Mouse (Mus musculus) layer of hippocampus, adult 9-10 months (tissue): ENCODE measurements around the gene Uqcc2.

ENCODE experiments used
- DNase-seq: peaks from one replicate; pipeline ENCODE4 v3.0.0; 2022; ENCODE audit warnings: low spot score

Gene Uqcc2

DNA sequence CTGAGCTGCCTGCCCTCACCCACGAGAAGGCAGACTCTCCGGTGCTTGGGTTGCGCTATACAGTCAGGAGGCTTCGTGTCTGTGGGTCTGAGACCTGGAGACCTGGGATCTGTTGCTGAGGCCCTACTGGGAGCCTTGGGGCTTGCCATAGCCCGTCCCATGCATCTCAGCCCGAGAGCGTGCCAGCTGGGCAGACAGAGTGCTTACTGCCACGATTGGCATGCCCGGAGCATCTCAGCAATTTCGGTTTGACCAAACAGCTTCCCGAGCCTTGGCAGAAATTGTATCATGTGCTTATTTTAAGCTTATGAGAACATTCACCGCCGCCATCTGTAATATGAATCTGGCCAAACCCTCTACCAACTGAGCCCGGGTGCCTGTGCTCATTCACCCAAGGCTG is 20.5 kb upstream of the Uqcc2 start:
- DNase-seq: no peak

- no peak for DNase-seq
These were observed 20.1 kb upstream of the Uqcc2 start for GRCm38 (mm10) chr17:27153773-27154193.

DNA sequence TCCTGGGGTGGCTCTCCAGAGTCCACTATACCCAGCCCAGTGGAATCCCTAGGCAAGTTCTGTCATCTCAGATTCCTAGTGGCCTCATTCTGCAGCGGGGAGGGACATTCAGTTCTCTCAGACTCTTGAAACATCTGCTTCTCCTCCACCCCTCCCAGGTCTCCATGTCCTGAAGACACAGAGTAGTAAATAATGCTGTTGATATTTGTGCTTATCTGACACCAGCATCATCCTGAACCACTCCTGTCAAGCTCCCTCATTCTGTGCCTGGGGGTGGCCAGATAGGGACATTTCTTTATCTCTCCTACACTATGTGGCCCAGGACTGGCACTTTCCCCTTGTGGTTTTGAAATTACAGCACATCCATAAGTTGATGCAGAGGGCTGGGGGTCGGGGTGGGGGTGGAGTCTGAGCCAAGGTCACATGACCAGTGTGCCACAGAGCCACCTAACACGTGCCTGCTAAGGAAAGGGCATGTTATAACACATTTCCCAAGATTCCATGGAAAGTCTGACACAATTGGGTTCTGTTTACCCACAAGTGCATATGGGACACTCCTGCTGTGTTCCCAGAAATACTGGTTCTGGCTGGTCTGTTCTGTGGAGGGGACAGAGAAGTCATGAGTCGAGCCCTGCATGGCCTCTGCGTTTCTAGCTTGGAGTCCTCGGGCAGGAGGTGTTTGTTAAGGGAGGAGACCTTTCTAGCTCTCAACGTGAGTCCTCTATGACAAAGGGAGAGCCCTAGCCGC is 19.4 kb upstream of the Uqcc2 start:
- no peak for DNase-seq

DNA sequence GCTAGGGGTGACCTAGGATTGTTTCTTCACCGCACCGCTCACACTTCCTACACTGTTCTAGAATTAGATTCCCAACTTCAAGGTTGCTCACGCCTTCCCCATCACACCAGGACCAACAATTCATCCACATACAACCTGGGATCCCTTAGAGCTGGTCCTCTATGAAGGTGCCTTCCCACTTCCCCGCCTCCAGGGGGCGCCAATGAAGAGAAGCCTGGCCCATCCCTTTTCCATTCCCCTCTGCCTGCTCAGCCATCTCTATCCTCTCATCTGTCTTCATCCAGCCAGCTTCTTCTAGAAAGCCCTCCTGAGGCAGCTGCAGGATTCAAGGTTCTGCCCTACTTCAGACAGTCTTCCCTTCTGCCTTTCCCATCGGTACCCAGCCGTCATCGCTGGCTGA is 17.7 kb upstream of the Uqcc2 start:
- no peak for DNase-seq

GRCm38 (mm10) chr17:27150871-27151270 is 17.2 kb upstream of the Uqcc2 start:
- DNase-seq: no peak

- no peak for DNase-seq
These were observed 12.7 kb upstream of the Uqcc2 start for GRCm38 (mm10) chr17:27146323-27146923.

DNA sequence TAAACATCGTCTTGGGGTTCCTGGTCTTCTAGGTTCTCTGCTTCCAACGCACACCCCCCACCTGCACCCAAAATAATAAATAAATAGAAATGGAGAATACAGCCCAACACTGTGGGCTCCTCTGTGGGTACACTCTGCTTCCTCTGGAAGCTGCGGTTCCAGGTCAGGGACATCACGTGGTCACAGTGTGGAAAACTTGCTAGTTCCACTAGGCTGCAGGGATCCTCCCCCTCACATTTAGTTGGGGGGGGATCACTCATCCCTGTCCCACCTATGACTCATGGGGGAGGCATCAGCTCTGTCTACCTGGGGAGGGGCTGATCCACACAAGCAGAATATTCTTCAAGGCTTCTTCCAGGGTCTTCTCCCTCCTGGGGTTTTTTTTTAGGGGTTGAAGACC is 10.4 kb upstream of the Uqcc2 start:
- DNase-seq: no peak

- no peak for DNase-seq
These were observed 8.3 kb upstream of the Uqcc2 start for GRCm38 (mm10) chr17:27141971-27142450.

DNA sequence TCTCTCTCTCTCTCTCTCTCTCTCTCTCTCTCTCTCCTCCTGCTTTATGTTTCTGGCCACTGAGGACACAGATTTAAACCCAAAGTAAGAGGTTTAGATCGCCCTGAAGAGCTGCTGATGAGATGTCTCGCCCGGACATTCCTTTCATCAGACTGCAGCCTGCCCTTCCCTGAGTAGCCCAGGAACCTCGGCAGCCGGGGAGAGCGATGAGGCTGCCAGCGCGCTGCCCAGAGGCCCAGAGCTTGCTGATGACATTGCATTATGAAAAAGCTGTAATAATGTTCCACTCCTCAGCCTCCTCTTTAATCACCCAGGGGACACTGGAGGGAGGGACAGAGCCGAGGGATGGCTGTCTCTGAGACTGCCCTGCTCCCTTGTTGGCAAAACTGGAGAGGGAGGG is 6.5 kb upstream of the Uqcc2 start:
- DNase-seq: no peak

DNA sequence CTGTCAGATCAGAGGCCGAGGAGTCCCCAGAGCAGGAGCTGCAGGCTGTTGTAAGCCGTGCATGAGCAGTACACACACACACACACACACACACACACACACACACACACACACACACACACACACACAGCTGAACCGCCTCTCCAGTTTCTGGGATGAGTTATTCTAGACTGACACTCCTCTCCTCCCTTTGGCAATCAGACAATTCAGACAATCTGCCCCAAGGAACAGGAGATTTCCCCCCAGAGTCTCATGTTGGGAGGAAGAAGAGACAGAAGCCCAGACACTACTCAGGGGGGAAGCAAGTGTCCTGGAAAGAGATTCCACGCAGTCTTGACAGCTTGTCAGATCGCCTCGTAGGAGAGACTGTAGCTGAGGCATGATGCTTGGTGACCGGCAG is 5.6 kb upstream of the Uqcc2 start:
- DNase-seq: no peak

DNA sequence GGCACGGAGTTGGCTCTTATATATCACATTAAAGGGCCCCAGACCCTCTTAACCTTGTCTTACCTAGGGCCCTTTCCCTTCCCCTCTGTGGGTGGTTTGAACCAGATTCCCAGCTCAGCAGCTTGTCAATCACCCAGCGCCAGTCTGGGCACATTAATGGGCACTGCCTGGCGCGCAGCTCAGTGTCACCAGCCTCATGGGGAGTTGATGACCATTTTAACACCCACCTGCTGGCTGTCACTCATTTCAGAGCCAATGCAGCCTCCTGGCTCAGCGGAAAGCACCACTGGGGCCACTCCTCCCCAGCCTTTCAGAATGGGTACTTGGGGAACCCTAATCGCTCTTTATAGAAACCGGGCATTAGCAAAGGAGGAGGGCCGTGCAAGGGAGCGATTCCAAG is 4.7 kb upstream of the Uqcc2 start:
- DNase-seq: no peak

GRCm38 (mm10) chr17:27134715-27135114 is 999 bp upstream of the Uqcc2 start:
- no peak for DNase-seq

GRCm38 (mm10) chr17:27134187-27134586 is 471 bp upstream of the Uqcc2 start:
- no peak for DNase-seq

DNA sequence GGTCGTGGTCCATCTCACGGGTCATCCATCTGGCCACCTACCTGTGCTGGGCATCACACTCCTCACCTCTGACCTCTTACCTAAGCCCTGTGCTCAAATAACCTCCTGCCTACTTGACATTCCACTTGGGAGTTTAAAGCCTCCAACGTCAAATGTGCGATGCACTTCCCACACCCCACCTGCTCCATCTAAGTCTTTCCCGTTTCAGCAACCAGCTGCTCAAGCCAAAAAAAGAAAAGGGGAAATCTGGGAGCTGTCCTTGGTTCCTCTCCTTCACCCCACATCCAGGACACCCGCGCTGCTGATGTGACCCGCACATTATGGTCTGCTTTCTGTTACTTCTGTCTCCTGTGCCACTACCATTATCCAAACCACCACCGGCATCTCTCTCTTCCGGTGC is 1.5 kb downstream of the Uqcc2 start:
- DNase-seq: no peak

DNA sequence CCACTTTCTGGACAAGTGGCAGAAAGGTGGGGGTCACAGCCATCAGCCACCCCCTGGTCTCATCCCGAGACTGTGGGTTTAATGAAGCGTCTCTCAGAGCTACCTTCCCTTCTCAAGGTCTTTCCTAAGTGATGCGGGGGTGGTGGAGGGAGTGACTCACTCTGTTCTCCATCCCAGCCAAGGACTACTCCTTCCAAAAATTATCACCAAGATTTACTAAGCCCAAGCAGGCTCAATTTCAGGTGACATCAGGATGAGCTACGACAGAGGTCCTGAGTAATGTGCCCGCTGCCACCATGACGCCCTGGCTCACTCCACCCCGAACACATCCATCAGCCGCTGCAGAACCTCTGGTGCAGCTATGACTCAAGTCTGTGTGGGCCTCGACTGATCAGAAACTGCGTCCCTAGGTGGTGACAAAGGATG is 2.5 kb downstream of the Uqcc2 start:
- no peak for DNase-seq

DNA sequence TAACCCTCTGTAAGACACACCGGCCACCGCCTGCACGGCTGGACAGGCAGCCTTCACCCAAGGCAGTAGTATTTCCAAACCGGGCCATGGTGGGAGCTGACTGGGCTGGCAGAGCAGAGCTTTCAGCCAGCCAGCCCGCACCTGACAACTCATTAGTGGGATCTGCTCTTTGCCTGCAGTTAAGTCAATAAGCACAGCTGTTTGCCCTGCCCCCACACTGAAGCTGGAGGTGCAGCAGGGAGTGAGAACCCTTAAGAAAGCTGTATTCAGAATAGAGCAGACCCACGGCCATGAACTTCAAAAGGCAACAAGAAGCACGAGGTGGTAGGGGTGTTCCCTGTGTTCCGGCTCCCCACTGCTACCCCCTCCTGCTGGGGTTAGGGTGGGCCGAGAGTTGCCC is 3.5 kb downstream of the Uqcc2 start:
- no peak for DNase-seq

- no peak for DNase-seq
These were observed 3.9 kb downstream of the Uqcc2 start for GRCm38 (mm10) chr17:27129819-27130218.

- DNase-seq: no peak
These were observed 4.4 kb downstream of the Uqcc2 start for GRCm38 (mm10) chr17:27129291-27129690.

- no peak for DNase-seq
These were observed 5.5 kb downstream of the Uqcc2 start for GRCm38 (mm10) chr17:27128189-27128588.

DNA sequence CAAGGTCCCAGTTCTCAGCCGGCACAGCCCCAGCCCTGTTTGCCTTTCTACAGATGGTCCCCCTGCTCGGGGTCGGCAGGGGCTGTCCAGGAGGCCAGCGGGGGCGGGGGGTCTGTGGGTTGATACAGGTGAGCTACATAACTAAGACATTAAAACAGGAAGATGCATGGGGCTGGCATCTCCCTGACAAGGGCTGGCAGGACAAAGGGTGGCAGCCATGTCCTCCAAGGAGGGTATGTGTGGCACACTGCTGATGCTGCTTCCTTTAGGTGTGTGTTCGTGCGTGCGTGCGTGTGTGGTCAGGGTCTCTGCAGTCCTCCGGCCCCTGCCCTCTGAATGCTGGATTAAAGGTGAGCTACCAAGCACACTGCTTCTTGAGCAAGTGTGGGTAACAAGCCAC is 6.7 kb downstream of the Uqcc2 start:
- no peak for DNase-seq

DNA sequence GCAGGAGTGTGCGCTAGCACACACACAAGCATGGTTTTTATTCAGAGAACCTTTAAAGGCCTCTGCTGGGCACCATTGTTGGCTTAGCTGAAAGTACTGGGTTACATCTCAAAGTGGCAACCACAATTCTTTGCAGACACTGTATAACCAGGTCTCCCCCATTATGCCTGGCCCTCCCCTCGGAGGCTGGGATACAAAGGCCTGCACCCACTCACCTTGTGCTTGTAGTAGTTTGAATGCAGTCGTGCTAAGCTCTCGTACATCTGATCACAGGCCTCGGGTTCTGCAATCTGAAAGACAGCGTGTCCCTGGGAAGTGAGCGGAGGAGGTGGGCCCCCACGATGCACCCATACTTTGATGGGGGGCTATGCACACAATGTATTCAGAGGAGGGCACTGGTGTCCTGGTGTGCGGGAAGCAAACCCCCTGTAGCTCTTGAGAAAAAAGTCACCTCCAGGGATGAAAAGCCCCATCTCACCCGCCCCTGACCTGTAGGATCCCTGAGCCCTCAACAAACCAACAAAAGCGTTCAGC is 8.0 kb downstream of the Uqcc2 start:
- DNase-seq: no peak

DNA sequence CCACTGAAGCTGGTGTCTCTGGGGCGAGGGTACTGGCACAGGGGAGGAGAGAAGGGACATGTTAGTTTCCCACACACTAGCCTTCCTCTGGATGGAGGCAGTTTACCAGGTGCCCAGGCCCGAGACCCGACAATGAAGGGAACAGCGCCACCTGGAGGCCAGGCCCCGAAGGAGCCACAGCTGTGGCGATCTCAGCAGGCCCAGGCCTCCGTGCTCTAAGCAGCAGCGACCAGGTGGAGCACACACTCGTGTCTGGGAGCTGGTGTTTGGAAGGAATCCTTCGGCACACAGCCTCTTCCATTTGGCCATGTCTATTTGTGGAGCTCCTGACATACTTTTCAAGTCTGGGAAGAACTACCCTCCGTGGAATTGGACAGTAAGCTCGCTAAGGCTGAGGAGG is 8.5 kb downstream of the Uqcc2 start:
- DNase-seq: no peak

- DNase-seq: no peak
These were observed 9.8 kb downstream of the Uqcc2 start for GRCm38 (mm10) chr17:27123813-27124375.
